Mouse (Mus musculus): ENCODE results near the gene Nxph1. TPM values are rescaled to one million over a fixed set of nuclear protein-coding genes. Genes with fewer than 3 reads are reported as not detected.

Nxph1 gene
- polyA plus RNA-seq (2016; fragmentation: Nextera tagmentation; extraction: Ambion mirVana), result 0.16 and 0.35 TPM in 2 replicates

DNA sequence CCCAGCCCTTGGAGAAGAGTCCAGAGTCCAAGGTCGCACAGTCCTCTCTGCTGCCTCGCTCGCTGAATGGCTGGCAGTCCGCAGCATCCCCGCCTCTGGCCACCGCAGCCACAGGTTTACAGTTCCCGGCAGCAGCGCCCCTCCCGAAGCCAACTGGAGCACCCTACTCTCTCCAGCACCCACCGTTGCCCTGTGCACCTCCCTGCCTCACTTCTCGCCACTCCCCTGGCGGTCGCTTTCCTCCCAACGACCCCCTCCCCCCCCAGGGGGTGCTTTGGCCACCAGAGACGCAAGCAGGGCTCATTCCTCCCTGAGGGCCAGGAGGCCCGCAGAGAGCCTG is at the start of gene Nxph1:
Gene Nxph1, plus strand, starts transcription at position 301 of the 340 bp plus-strand sequence.
- no peaks in the 10 kb centered on the region for H3K36me3 ChIP-seq
- WGBS, result 2% methylated on average over 16 of the region's 16 CpGs

DNA sequence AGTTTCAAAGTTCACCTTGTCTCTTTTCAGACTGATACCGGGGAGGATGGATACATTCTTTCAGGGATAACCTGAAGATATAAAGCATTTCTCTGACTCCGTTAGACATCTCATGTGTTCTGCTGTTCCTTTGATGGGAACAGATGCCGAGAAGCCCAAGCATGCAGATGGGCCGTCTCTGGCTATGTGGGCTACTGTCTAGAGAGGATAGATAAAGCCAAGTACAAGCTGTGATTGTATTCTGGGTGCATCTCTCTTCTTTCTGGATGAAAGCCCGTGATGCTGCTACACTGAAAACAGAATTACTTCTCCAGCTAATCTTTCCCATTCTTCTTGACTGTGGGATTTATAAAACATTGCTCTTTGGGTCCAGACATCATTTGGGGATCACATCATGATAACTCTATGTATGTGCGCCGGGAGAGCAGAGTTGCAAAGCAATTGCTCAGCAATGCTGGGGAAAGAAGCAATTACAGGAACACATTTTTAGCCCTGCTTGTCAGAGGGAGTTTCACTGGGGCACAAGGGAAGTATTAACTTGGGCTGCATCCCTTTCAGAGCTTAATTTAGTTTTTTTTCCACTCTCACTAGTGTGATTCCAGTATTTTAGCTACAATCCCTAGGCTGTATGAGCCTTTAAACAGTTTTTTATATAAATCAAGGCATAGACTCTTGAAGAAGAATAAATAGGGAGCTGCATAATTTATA is 48.1 kb upstream of the Nxph1 start:
- ATAC-seq (ENCODE audit: insufficient number of reproducible peaks, insufficient read depth, low FRiP score, low TSS enrichment, low read depth), result no peak
- no peaks in the 10 kb centered on the region for H3K9me3 ChIP-seq
- H3K27ac ChIP-seq, result no peak overlapping the region
- no peak overlapping the region for H3K9ac ChIP-seq (replicated peaks)
- H3K4me1 ChIP-seq (replicated peaks), result no peaks in the 10 kb centered on the region
- H3K4me3 ChIP-seq (replicated peaks), result no peak overlapping the region
- WGBS, result 80% methylated on average over 7 of the region's 7 CpGs
- no peaks in the 10 kb centered on the region for H3K36me3 ChIP-seq
- H3K27me3 ChIP-seq, result no peaks in the 10 kb centered on the region
- no peak overlapping the region for H3K4me2 ChIP-seq

More for the DNA sequence above, at the start of gene Nxph1:
- no peak for ATAC-seq (ENCODE audit: insufficient number of reproducible peaks, insufficient read depth, low FRiP score, low TSS enrichment, low read depth)
- H3K27ac ChIP-seq, result no peak within 1 kb of the TSS
- no peaks in the 10 kb centered on the region for H3K9me3 ChIP-seq
- H3K9ac ChIP-seq (replicated peaks), result no peak within 1 kb of the TSS
- H3K4me1 ChIP-seq (replicated peaks), result peaks cover 28% of the 10 kb centered on the region
- H3K4me3 ChIP-seq (replicated peaks), result peak within 1 kb of the TSS; percentile 28
- peak within 1 kb of the TSS; percentile 48 for H3K4me2 ChIP-seq
- peaks cover 67% of the 10 kb centered on the region for H3K27me3 ChIP-seq

DNA sequence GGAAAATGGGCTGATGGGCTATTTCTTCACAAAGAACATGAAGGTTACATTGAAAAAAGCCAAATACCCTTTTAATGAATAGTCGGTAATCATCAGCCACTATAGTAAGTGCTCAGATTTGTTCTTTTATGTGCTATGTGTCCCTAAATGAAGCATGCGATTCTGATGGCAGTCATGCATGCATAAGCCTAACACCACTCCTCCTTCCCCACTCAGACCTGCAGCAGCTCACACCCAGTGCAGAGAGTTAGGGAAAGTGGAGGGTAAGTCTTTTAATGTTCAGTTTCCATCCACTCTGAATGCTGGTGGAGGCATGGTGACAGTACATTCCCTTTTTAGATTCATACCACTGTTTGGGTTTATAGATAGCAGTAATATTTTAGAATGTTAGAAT is 47.5 kb upstream of the Nxph1 start:
- H3K9me3 ChIP-seq, result no peaks in the 10 kb centered on the region
- H3K36me3 ChIP-seq, result no peaks in the 10 kb centered on the region
- no peaks in the 10 kb centered on the region for H3K27me3 ChIP-seq
- H3K27ac ChIP-seq, result no peak overlapping the region
- ATAC-seq (ENCODE audit: insufficient number of reproducible peaks, insufficient read depth, low FRiP score, low TSS enrichment, low read depth), result no peak
- H3K9ac ChIP-seq (replicated peaks), result no peak overlapping the region
- H3K4me2 ChIP-seq, result no peak overlapping the region
- 82% methylated on average over 2 of the region's 2 CpGs for WGBS
- no peak overlapping the region for H3K4me3 ChIP-seq (replicated peaks)
- H3K4me1 ChIP-seq (replicated peaks), result no peaks in the 10 kb centered on the region

DNA sequence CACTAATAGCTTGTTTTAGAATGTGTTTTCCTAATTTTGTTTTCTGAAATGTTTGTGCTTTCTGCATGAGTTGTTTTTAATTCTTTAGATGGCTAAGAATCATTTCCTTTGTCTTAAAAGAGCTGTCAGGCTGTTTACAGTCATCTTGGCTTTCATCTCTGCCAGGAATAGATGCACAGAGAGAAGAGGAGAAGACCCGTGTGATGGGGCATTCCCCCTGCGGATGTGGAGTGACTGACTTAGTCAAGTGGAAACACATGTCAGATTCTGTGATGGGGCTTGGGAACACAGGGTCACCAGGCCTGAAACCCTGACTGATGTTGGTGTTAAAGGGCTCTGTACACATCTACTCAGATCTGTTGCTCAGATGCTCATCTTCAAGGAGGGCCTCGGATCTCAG is 40.3 kb upstream of the Nxph1 start:
- Histone ChIP-seq H3K36me3 (no peaks in the 10 kb centered on the region), H3K27me3 (no peaks in the 10 kb centered on the region), H3K27ac (no peak overlapping the region), H3K9me3 (no peaks in the 10 kb centered on the region), H3K9ac (replicated peaks) (no peak overlapping the region), H3K4me1 (replicated peaks) (no peaks in the 10 kb centered on the region), H3K4me2 (no peak overlapping the region), H3K4me3 (replicated peaks) (no peak overlapping the region)
- WGBS, result 53% methylated on average over 3 of the region's 3 CpGs
- ATAC-seq (ENCODE audit: insufficient number of reproducible peaks, insufficient read depth, low FRiP score, low TSS enrichment, low read depth), result no peak

DNA sequence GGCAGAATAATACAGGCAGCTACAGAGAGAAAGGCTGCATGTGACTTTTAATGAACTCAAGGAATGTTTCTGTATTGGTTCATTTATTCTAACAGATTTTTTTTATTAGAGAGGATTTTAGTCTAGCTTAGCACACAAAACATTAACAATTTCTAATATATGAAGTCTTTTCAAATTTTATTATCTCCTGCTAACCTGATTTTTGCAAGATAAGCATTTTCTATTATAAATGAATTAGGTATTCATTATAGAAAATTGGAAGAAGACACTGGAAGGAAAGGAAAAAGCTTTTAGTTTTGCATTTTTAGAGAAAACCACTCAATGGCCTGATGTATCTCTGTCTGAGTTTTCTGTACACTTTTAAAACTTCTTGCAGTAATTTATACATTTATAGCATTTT is 34.8 kb upstream of the Nxph1 start:
- Histone ChIP-seq H3K36me3 (no peaks in the 10 kb centered on the region), H3K4me2 (no peak overlapping the region), H3K27ac (no peak overlapping the region), H3K27me3 (no peaks in the 10 kb centered on the region), H3K9ac (replicated peaks) (no peak overlapping the region), H3K9me3 (no peaks in the 10 kb centered on the region), H3K4me3 (replicated peaks) (no peak overlapping the region), H3K4me1 (replicated peaks) (no peaks in the 10 kb centered on the region)
- ATAC-seq (ENCODE audit: insufficient number of reproducible peaks, insufficient read depth, low FRiP score, low TSS enrichment, low read depth), result no peak

DNA sequence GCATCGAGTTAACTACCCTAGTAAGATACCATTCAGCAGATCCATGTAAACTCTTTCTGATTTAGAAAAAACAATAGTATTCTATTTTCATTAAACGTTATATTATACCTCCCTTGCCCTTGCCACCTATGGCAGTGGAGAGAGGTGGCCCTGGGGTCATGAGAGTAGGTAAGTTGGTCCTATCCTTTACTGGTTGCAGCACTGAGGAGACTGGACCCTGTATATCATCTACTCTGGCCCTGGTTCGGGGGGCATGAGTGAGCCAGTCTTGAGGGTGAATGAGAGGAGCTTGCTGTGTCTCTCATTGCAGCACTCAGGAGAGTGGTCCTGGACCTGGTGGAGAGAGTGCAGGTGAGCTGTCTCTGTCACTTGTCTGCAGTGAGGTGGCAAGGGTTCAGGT is 33.5 kb upstream of the Nxph1 start:
- H3K36me3 ChIP-seq, result no peaks in the 10 kb centered on the region
- H3K9me3 ChIP-seq, result no peaks in the 10 kb centered on the region
- WGBS, result 85% methylated on average over 3 of the region's 3 CpGs
- no peak overlapping the region for H3K4me2 ChIP-seq
- H3K4me1 ChIP-seq (replicated peaks), result no peaks in the 10 kb centered on the region
- H3K27me3 ChIP-seq, result no peaks in the 10 kb centered on the region
- no peak overlapping the region for H3K27ac ChIP-seq
- no peak overlapping the region for H3K9ac ChIP-seq (replicated peaks)
- no peak overlapping the region for H3K4me3 ChIP-seq (replicated peaks)
- no peak for ATAC-seq (ENCODE audit: insufficient number of reproducible peaks, insufficient read depth, low FRiP score, low TSS enrichment, low read depth)

DNA sequence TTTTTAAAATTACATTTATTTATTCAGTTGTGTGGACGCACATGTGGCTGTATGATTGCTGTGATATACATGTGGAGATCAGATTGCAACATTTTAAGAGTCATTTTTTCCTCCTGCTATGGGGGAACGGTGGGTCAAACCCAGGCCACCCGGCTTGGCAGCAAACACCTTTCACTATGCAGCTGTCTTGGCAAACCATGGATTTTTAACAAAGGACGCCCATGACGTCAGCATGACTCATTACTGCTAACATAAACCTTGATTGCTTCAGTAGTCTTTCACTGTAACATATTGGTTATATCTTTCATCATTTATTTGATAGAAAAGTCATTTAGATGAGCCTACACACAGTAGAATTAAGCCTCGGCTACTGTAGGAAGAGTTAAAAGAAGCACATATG is 23.8 kb upstream of the Nxph1 start:
- Histone ChIP-seq H3K9ac (replicated peaks) (no peak overlapping the region), H3K4me3 (replicated peaks) (no peak overlapping the region), H3K9me3 (no peaks in the 10 kb centered on the region), H3K27ac (no peak overlapping the region), H3K36me3 (no peaks in the 10 kb centered on the region), H3K27me3 (no peaks in the 10 kb centered on the region), H3K4me1 (replicated peaks) (no peaks in the 10 kb centered on the region; the same call in 1 of the 2 replicates), H3K4me2 (no peak overlapping the region)
- 67% methylated on average over 6 of the region's 6 CpGs for WGBS
- ATAC-seq (ENCODE audit: insufficient number of reproducible peaks, insufficient read depth, low FRiP score, low TSS enrichment, low read depth), result no peak

DNA sequence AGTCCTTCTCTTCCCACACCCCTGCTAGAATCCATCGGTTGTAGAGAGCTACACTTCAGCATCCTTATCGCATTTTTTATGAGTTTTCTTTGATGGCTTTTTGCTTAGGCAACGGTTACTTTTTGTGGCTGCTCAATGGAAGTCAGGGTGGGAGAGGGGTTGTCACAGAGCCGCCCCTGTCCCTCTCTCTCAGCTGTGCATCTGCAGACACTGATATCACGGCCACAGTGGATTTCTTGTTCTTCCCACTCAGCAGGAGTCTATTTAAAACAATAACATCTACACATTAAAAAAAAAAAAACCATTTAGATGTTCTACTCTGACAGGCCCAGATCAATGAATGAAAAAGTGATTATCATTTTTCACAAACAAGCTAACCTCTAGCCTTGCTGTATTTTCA is 13.0 kb upstream of the Nxph1 start:
- H3K4me1 ChIP-seq (replicated peaks), result no peaks in the 10 kb centered on the region
- no peaks in the 10 kb centered on the region for H3K36me3 ChIP-seq
- H3K27me3 ChIP-seq, result peaks cover 7% of the 10 kb centered on the region
- H3K4me3 ChIP-seq (replicated peaks), result no peak overlapping the region
- H3K9ac ChIP-seq (replicated peaks), result no peak overlapping the region
- no peak overlapping the region for H3K4me2 ChIP-seq
- H3K9me3 ChIP-seq, result no peaks in the 10 kb centered on the region
- WGBS, result 39% methylated on average over 5 of the region's 5 CpGs
- no peak for ATAC-seq (ENCODE audit: insufficient number of reproducible peaks, insufficient read depth, low FRiP score, low TSS enrichment, low read depth)
- H3K27ac ChIP-seq, result no peak overlapping the region

DNA sequence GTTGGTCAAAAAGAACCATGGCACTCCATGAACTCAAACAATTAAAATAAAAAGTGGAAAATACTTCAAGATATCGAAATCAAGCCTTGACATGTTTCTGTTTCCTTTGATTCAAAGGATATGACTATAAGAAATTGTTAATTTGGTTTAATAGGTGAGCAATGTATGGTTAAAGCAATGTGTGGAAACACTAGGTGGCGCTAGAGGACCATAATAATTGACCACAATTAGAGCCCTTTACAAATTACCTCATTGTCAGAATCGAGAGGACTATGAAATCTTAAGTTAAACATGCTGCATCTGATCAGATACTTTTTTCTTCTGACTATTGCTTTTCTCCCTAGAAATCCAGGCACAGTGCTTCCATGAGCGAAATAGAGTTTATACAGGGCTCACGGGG is 12.5 kb upstream of the Nxph1 start:
- Histone ChIP-seq H3K27ac (no peak overlapping the region), H3K27me3 (peaks cover 7% of the 10 kb centered on the region), H3K36me3 (no peaks in the 10 kb centered on the region), H3K9ac (replicated peaks) (no peak overlapping the region), H3K4me3 (replicated peaks) (no peak overlapping the region), H3K4me2 (no peak overlapping the region), H3K9me3 (no peaks in the 10 kb centered on the region), H3K4me1 (replicated peaks) (no peaks in the 10 kb centered on the region)
- no peak for ATAC-seq (ENCODE audit: insufficient number of reproducible peaks, insufficient read depth, low FRiP score, low TSS enrichment, low read depth)
- WGBS, result 15% methylated on average over 5 of the region's 5 CpGs

DNA sequence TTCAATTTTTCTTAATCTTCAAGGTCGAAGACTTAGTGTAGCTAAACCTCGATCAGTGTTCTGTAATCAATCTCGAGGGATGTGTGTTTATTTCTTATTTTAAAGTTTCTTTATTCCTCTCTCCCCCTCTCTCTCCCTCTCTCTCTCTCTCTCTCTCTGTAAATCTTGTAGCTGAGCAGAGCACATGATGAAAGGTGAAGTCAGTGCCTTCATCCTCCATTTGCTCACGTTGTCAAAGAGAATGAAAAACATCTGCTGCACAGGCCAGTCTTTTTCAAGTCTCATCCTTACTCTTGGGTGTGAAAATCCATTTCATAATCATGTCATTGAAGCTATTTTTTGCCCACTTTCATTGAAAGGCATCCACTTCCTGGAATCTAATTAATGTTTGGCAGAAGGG is 12.1 kb upstream of the Nxph1 start:
- no peaks in the 10 kb centered on the region for H3K4me1 ChIP-seq (replicated peaks)
- H3K27ac ChIP-seq, result no peak overlapping the region
- H3K4me2 ChIP-seq, result no peak overlapping the region
- ATAC-seq (ENCODE audit: insufficient number of reproducible peaks, insufficient read depth, low FRiP score, low TSS enrichment, low read depth), result no peak
- H3K4me3 ChIP-seq (replicated peaks), result no peak overlapping the region
- H3K36me3 ChIP-seq, result no peaks in the 10 kb centered on the region
- no peak overlapping the region for H3K9ac ChIP-seq (replicated peaks)
- WGBS, result 23% methylated on average over 4 of the region's 4 CpGs
- H3K9me3 ChIP-seq, result no peaks in the 10 kb centered on the region
- peaks cover 7% of the 10 kb centered on the region for H3K27me3 ChIP-seq

DNA sequence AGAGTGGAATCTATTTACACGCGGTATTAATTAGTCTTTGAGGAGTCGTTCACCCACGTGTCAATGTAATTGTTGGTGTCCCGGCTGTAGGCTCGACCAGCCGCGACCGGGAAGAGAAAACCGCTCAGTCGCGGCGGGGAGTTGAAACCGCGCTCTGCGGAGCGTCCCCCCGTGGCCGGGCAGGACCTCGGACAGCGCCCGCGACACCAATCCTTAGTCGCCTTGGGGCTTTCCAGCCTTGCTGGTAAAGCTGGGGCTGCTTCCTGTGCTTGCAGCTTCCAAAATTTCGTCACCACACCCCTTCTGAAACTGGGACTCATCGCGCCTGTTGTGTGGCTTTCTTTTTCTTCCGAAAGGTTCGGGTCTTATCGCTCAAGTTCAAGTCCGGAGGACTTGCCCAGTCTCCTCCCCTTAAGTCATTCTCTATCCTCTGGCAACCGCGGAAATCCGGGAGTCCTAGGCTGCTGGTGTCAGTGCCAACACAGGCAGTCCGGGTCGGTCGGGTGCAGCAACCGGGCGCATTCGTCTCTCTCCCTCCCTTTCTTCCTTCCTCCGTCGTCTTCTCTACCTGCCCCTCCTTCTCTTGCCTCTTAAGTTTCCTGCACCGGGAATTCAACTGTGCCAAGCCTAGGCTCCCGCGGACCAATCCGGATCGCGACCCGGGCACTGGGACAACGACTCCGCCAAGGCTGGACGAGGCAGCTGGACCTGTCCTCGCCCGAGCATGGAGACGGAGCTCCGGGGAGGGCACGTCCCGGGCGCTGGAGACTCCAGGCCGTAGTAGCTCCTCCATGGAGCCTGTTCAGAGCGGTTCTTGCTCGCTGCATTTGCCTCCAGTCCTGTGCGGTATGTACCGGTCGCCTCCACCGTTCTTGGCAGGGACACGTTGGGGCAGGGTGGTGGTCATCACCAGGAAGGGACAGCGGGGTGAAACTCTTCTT is 510 bp downstream of the Nxph1 start:
- Histone ChIP-seq H3K27ac (no peak overlapping the region), H3K4me2 (peak overlapping the region; percentile 48), H3K4me3 (replicated peaks) (peak overlapping the region; percentile 28), H3K36me3 (no peaks in the 10 kb centered on the region), H3K27me3 (peaks cover 71% of the 10 kb centered on the region), H3K9ac (replicated peaks) (no peak overlapping the region), H3K9me3 (no peaks in the 10 kb centered on the region), H3K4me1 (replicated peaks) (peaks cover 28% of the 10 kb centered on the region)
- peak; percentile 43; the same call in 1 of the 2 replicates for ATAC-seq (ENCODE audit: insufficient number of reproducible peaks, insufficient read depth, low FRiP score, low TSS enrichment, low read depth)
- under 1% methylated on average over 68 of the region's 68 CpGs for WGBS
